Mouse (Mus musculus): ENCODE measurements around the gene St8sia1. TPM values are rescaled to one million over a fixed set of nuclear protein-coding genes. Genes with fewer than 3 reads are reported as not detected.

The St8sia1 gene
- polyA plus RNA-seq, 1 experiment from 2014 or later: 0.11 TPM

GRCm38 (mm10) chr6:142941596-142942381 is 22.5 kb downstream of the St8sia1 start:
- Histone ChIP-seq H3K27ac (no peak overlapping the region), H3K4me3 (ENCODE audit: inconsistent target) (no peak overlapping the region), H3K79me2 (ENCODE audit: inconsistent target) (no peaks in the 10 kb centered on the region), H3K36me3 (ENCODE audit: inconsistent target) (no peaks in the 10 kb centered on the region)
- 58% methylated on average over 9 of the region's 11 CpGs for WGBS (ENCODE audit: missing documents)

- WGBS (ENCODE audit: missing documents): 98% methylated on average over 8 of the region's 8 CpGs
- Histone ChIP-seq H3K79me2 (ENCODE audit: inconsistent target) (no peaks in the 10 kb centered on the region), H3K27ac (no peak overlapping the region), H3K4me3 (ENCODE audit: inconsistent target) (no peak overlapping the region), H3K36me3 (ENCODE audit: inconsistent target) (no peaks in the 10 kb centered on the region)
Measured at GRCm38 (mm10) chr6:142941078-142941477, 23.2 kb downstream of the St8sia1 start.

GRCm38 (mm10) chr6:142938549-142939345 is 25.5 kb downstream of the St8sia1 start:
- no peak overlapping the region for H3K4me3 ChIP-seq (ENCODE audit: inconsistent target)
- H3K36me3 ChIP-seq (ENCODE audit: inconsistent target): no peaks in the 10 kb centered on the region
- 89% methylated on average over 9 of the region's 9 CpGs for WGBS (ENCODE audit: missing documents)

GRCm38 (mm10) chr6:142938074-142938473 is 26.2 kb downstream of the St8sia1 start:
- Histone ChIP-seq H3K4me3 (ENCODE audit: inconsistent target) (no peak overlapping the region), H3K79me2 (ENCODE audit: inconsistent target) (no peaks in the 10 kb centered on the region), H3K27ac (no peak overlapping the region), H3K36me3 (ENCODE audit: inconsistent target) (no peaks in the 10 kb centered on the region)

More at GRCm38 (mm10) chr6:142938549-142939345, 25.5 kb downstream of the St8sia1 start:
- no peaks in the 10 kb centered on the region for H3K79me2 ChIP-seq (ENCODE audit: inconsistent target)
- no peak overlapping the region for H3K27ac ChIP-seq

GRCm38 (mm10) chr6:142932582-142932981 is 31.7 kb downstream of the St8sia1 start:
- WGBS (ENCODE audit: missing documents): 80% methylated on average over 4 of the region's 6 CpGs
- H3K27ac ChIP-seq: no peak overlapping the region
- H3K4me3 ChIP-seq (ENCODE audit: inconsistent target): no peak overlapping the region
- no peaks in the 10 kb centered on the region for H3K79me2 ChIP-seq (ENCODE audit: inconsistent target)
- no peaks in the 10 kb centered on the region for H3K36me3 ChIP-seq (ENCODE audit: inconsistent target)

GRCm38 (mm10) chr6:142932144-142932543 is 32.1 kb downstream of the St8sia1 start:
- Histone ChIP-seq H3K27ac (no peak overlapping the region), H3K79me2 (ENCODE audit: inconsistent target) (no peaks in the 10 kb centered on the region), H3K36me3 (ENCODE audit: inconsistent target) (no peaks in the 10 kb centered on the region), H3K4me3 (ENCODE audit: inconsistent target) (no peak overlapping the region)
- 56% methylated on average over 9 of the region's 9 CpGs for WGBS (ENCODE audit: missing documents)

GRCm38 (mm10) chr6:142928551-142929309 is 35.5 kb downstream of the St8sia1 start:
- Histone ChIP-seq H3K79me2 (ENCODE audit: inconsistent target) (no peaks in the 10 kb centered on the region), H3K27ac (no peak overlapping the region), H3K4me3 (ENCODE audit: inconsistent target) (no peak overlapping the region), H3K36me3 (ENCODE audit: inconsistent target) (no peaks in the 10 kb centered on the region)
- WGBS (ENCODE audit: missing documents): 90% methylated on average over 16 of the region's 16 CpGs

- H3K79me2 ChIP-seq (ENCODE audit: inconsistent target): no peaks in the 10 kb centered on the region
- H3K36me3 ChIP-seq (ENCODE audit: inconsistent target): no peaks in the 10 kb centered on the region
- no peak overlapping the region for H3K4me3 ChIP-seq (ENCODE audit: inconsistent target)
- no peak overlapping the region for H3K27ac ChIP-seq
- WGBS (ENCODE audit: missing documents): 91% methylated on average over 8 of the region's 9 CpGs
Measured at GRCm38 (mm10) chr6:142926901-142927605, 37.2 kb downstream of the St8sia1 start.

GRCm38 (mm10) chr6:142925921-142926320 is 38.3 kb downstream of the St8sia1 start:
- Histone ChIP-seq H3K27ac (no peak overlapping the region), H3K79me2 (ENCODE audit: inconsistent target) (no peaks in the 10 kb centered on the region), H3K36me3 (ENCODE audit: inconsistent target) (no peaks in the 10 kb centered on the region), H3K4me3 (ENCODE audit: inconsistent target) (no peak overlapping the region)
- WGBS (ENCODE audit: missing documents): 94% methylated on average over 5 of the region's 5 CpGs

GRCm38 (mm10) chr6:142925374-142925773 is 38.9 kb downstream of the St8sia1 start:
- 94% methylated on average over 3 of the region's 3 CpGs for WGBS (ENCODE audit: missing documents)

GRCm38 (mm10) chr6:142920901-142921300 is 43.4 kb downstream of the St8sia1 start:
- H3K36me3 ChIP-seq (ENCODE audit: inconsistent target): no peaks in the 10 kb centered on the region
- no peaks in the 10 kb centered on the region for H3K79me2 ChIP-seq (ENCODE audit: inconsistent target)
- H3K27ac ChIP-seq: no peak overlapping the region
- no peak overlapping the region for H3K4me3 ChIP-seq (ENCODE audit: inconsistent target)
- WGBS (ENCODE audit: missing documents): 80% methylated on average over 5 of the region's 5 CpGs

More at GRCm38 (mm10) chr6:142925374-142925773, 38.9 kb downstream of the St8sia1 start:
- H3K27ac ChIP-seq: no peak overlapping the region
- no peaks in the 10 kb centered on the region for H3K79me2 ChIP-seq (ENCODE audit: inconsistent target)
- no peak overlapping the region for H3K4me3 ChIP-seq (ENCODE audit: inconsistent target)
- no peaks in the 10 kb centered on the region for H3K36me3 ChIP-seq (ENCODE audit: inconsistent target)

- no peak overlapping the region for H3K27ac ChIP-seq
- H3K4me3 ChIP-seq (ENCODE audit: inconsistent target): no peak overlapping the region
- WGBS (ENCODE audit: missing documents): 94% methylated on average over 6 of the region's 6 CpGs
- no peaks in the 10 kb centered on the region for H3K36me3 ChIP-seq (ENCODE audit: inconsistent target)
- no peaks in the 10 kb centered on the region for H3K79me2 ChIP-seq (ENCODE audit: inconsistent target)
Measured at GRCm38 (mm10) chr6:142918691-142919090, 45.6 kb downstream of the St8sia1 start.

GRCm38 (mm10) chr6:142917471-142917901 is 46.8 kb downstream of the St8sia1 start:
- Histone ChIP-seq H3K27ac (no peak overlapping the region), H3K36me3 (ENCODE audit: inconsistent target) (no peaks in the 10 kb centered on the region), H3K79me2 (ENCODE audit: inconsistent target) (no peaks in the 10 kb centered on the region), H3K4me3 (ENCODE audit: inconsistent target) (no peak overlapping the region)
- 78% methylated on average over 13 of the region's 13 CpGs for WGBS (ENCODE audit: missing documents)
